Mouse (Mus musculus) limb, embryonic 15.5 days (tissue): ENCODE measurements around the gene Pbx4. TPM values are rescaled to one million over a fixed set of nuclear protein-coding genes. Genes with fewer than 3 reads are reported as not detected.
A peak's percentile ranks its signal among the peaks of the same experiment; 100 is the strongest.

Source experiments
- ATAC-seq: fragments of 200-750 bp; cut with Nextera tagmentation; 2 replicates; pipeline ENCODE4 v1.8.0; 2017; ENCODE audit warnings: low read depth, moderate TSS enrichment; ENCODE audit not compliant: insufficient number of reproducible peaks, low FRiP score, low TSS enrichment
- H3K27ac ChIP-seq: fragments of 300-500 bp; sonication (generic); 2 replicates; pipeline ENCODE4 v1.5.1; 2015; ENCODE audit warnings: moderate library complexity, mild to moderate bottlenecking, inconsistent platforms
- H3K27me3 ChIP-seq: fragments of 300-500 bp; sonication (generic); 2 replicates; pipeline ENCODE4 v1.6.1; 2015; ENCODE audit warnings: inconsistent platforms
- H3K36me3 ChIP-seq: fragments of 300-500 bp; sonication (generic); 2 replicates; pipeline ENCODE4 v1.6.1; 2015; ENCODE audit warnings: inconsistent platforms
- H3K4me1 ChIP-seq: fragments of 300-500 bp; sonication (generic); 2 replicates; pipeline ENCODE4 v1.6.1; 2015; ENCODE audit warnings: inconsistent platforms
- H3K4me2 ChIP-seq: fragments of 300-500 bp; sonication (generic); 2 replicates; pipeline ENCODE4 v1.6.1; 2015; ENCODE audit warnings: mild to moderate bottlenecking, inconsistent platforms
- H3K4me3 ChIP-seq: fragments of 300-500 bp; sonication (generic); 2 replicates; pipeline ENCODE4 v1.5.1; 2015; ENCODE audit warnings: mild to moderate bottlenecking, inconsistent platforms
- H3K9ac ChIP-seq: fragments of 300-500 bp; sonication (generic); 2 replicates; pipeline ENCODE4 v1.6.1; 2015; ENCODE audit warnings: inconsistent platforms
- H3K9me3 ChIP-seq: fragments of 300-500 bp; sonication (generic); 2 replicates; pipeline ENCODE4 v1.6.1; 2016; ENCODE audit warnings: inconsistent platforms
- WGBS: fragments of 180-500 bp; shearing (Covaris S2); methylation state at CpG from one replicate; pipeline ENCODE4 v1.1.7; 2015; 5-methylcytosine and 5-hydroxymethylcytosine counted together
- polyA plus RNA-seq: library from polyadenylated mRNA; unstranded; fragments of >200 nt; fragmentation: Nextera tagmentation; extraction: Ambion mirVana; gene quantifications from 2 replicates; pipeline ENCODE4 v1.2.1, GENCODE M21; 2015

Gene Pbx4
- polyA plus RNA-seq, 1 experiment from 2014 or later: 4.7 TPM

- 44% methylated on average over 17 of the region's 17 CpGs for WGBS
- H3K36me3 ChIP-seq: peaks cover 33% of the 10 kb centered on the region
- ATAC-seq: no peak
Observed at GRCm38 (mm10) chr8:69893863-69894262, 61.6 kb downstream of the Pbx4 start.

GRCm38 (mm10) chr8:69894836-69895332, 62.6 kb downstream of the Pbx4 start:
- no peak overlapping the region for H3K4me3 ChIP-seq
- ATAC-seq: no peak
- no peak overlapping the region for H3K27ac ChIP-seq
- peaks cover 36% of the 10 kb centered on the region for H3K36me3 ChIP-seq
- no peak overlapping the region for H3K4me2 ChIP-seq
- 61% methylated on average over 6 of the region's 6 CpGs for WGBS
- H3K4me1 ChIP-seq: peaks cover 14% of the 10 kb centered on the region
- H3K9ac ChIP-seq: no peak overlapping the region
- H3K9me3 ChIP-seq: no peaks in the 10 kb centered on the region
- peaks cover 19% of the 10 kb centered on the region for H3K27me3 ChIP-seq

More at GRCm38 (mm10) chr8:69893863-69894262, 61.6 kb downstream of the Pbx4 start:
- Histone ChIP-seq H3K27ac (no peak overlapping the region), H3K9ac (no peak overlapping the region), H3K9me3 (no peaks in the 10 kb centered on the region), H3K27me3 (peaks cover 29% of the 10 kb centered on the region), H3K4me3 (no peak overlapping the region), H3K4me1 (peaks cover 14% of the 10 kb centered on the region), H3K4me2 (no peak overlapping the region)

GRCm38 (mm10) chr8:69895772-69896451, 63.6 kb downstream of the Pbx4 start:
- ATAC-seq: no peak
- H3K9me3 ChIP-seq: no peaks in the 10 kb centered on the region
- no peak overlapping the region for H3K4me3 ChIP-seq
- H3K9ac ChIP-seq: no peak overlapping the region
- peaks cover 21% of the 10 kb centered on the region for H3K4me1 ChIP-seq
- H3K27me3 ChIP-seq: peaks cover 9% of the 10 kb centered on the region
- 73% methylated on average over 4 of the region's 4 CpGs for WGBS
- H3K4me2 ChIP-seq: no peak overlapping the region
- H3K36me3 ChIP-seq: peaks cover 36% of the 10 kb centered on the region
- H3K27ac ChIP-seq: no peak overlapping the region

DNA sequence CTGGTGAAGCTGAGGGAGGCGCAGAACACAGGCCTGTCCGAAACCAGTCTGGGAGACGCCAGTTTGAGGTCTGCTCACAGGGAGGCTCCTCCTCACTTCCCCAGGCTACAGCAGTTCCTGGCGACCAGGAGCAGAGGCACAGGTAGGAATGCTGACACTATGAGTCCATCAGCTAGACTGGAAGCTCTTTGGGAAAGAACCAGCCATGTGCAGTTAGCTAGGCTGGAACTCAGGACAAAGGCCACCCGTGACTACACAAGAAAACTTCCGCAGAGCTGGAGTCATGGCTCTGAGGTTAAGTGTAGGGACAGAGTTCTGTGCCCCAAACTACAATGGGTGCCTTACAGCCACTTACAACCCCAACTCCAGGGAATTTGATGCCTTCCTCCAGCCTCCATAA, 65.6 kb downstream of the Pbx4 start:
- Histone ChIP-seq H3K9me3 (no peaks in the 10 kb centered on the region), H3K27ac (no peak overlapping the region), H3K9ac (no peak overlapping the region), H3K27me3 (no peaks in the 10 kb centered on the region), H3K4me3 (no peak overlapping the region), H3K4me1 (peaks cover 31% of the 10 kb centered on the region), H3K36me3 (peaks cover 29% of the 10 kb centered on the region), H3K4me2 (no peak overlapping the region)
- no peak for ATAC-seq
- WGBS: 73% methylated on average over 6 of the region's 6 CpGs

DNA sequence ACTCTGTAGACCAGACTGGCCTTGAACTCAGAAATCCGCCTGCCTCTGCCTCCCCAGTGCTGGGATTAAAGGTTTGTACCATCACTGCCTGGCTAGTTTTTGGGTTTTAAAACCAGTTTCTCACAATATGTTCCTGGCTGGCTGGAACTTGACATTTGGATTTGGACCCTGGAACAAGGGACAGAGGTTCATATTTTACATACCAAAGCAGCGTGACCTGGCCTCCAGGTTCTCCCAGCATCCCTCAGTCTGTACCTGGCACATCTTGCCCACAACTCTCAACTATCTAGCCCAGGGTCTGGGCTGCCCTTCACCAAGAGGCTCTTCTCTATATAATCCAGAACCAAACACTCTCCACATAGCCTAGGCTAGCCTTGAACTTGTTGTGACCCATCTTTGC, 67.6 kb downstream of the Pbx4 start:
- H3K9me3 ChIP-seq: no peaks in the 10 kb centered on the region
- H3K4me3 ChIP-seq: no peak overlapping the region; the same call in 1 of the 2 replicates
- peaks cover 45% of the 10 kb centered on the region for H3K4me1 ChIP-seq
- H3K4me2 ChIP-seq: no peak overlapping the region
- H3K9ac ChIP-seq: no peak overlapping the region
- H3K27me3 ChIP-seq: no peaks in the 10 kb centered on the region
- peaks cover 12% of the 10 kb centered on the region; the same call in 1 of the 2 replicates for H3K36me3 ChIP-seq
- no peak for ATAC-seq
- 94% methylated on average over 2 of the region's 2 CpGs for WGBS
- H3K27ac ChIP-seq: no peak overlapping the region

- H3K9ac ChIP-seq: peak overlapping the region; percentile 66
Observed at GRCm38 (mm10) chr8:69900895-69901451, 68.7 kb downstream of the Pbx4 start.

DNA sequence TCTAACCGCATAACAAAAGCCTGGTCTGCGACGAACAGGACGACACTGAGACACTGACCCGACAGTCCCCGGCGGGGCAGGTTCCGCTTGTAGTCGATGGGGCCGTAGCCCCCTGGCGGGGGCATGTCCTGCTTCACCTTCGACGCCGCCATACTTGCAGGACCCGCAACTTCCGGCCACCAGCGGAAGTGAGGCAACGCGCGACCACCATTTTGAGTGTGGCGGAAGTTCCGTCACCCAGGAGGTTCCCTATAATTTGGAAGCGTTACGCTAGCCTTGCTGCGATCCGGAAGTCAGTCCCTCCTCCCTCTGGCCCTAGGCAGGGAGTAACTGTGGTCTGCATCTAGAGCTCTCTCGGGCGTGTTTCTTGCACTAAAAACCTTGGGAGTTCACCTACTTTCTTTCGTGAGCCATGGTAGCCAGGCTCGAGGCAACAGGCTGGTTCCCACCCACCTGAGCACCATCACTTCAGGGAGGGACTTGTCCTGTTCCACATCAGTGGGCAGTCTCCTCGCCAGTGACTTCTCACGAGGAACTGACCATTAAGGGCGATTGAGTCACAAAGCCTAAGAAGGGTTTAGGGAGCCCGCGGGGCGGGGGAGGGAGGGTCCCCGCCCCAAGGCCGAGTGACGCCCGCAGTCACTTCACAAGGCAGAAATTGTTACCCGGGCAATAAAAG, 69.3 kb downstream of the Pbx4 start:
- ATAC-seq: peak; percentile 71
- Histone ChIP-seq H3K9me3 (no peaks in the 10 kb centered on the region), H3K36me3 (peaks cover 11% of the 10 kb centered on the region; the same call in 1 of the 2 replicates), H3K4me1 (peaks cover 45% of the 10 kb centered on the region), H3K4me2 (peak overlapping the region; percentile 96), H3K9ac (peak overlapping the region; percentile 66), H3K27me3 (no peaks in the 10 kb centered on the region), H3K4me3 (peak overlapping the region; percentile 64), H3K27ac (peak overlapping the region; percentile 94)
- 2% methylated on average over 41 of the region's 41 CpGs for WGBS

More at GRCm38 (mm10) chr8:69900895-69901451, 68.7 kb downstream of the Pbx4 start:
- peaks cover 45% of the 10 kb centered on the region for H3K4me1 ChIP-seq
- ATAC-seq: peak; percentile 1; the same call in 1 of the 2 replicates
- peak overlapping the region; percentile 88 for H3K27ac ChIP-seq
- H3K9me3 ChIP-seq: no peaks in the 10 kb centered on the region
- peak overlapping the region; percentile 49 for H3K4me2 ChIP-seq
- whole genome bisulfite sequencing: 19% methylated on average over 12 of the region's 12 CpGs
- peak overlapping the region; percentile 64 for H3K4me3 ChIP-seq
- H3K36me3 ChIP-seq: peaks cover 10% of the 10 kb centered on the region; the same call in 1 of the 2 replicates
- no peaks in the 10 kb centered on the region for H3K27me3 ChIP-seq

DNA sequence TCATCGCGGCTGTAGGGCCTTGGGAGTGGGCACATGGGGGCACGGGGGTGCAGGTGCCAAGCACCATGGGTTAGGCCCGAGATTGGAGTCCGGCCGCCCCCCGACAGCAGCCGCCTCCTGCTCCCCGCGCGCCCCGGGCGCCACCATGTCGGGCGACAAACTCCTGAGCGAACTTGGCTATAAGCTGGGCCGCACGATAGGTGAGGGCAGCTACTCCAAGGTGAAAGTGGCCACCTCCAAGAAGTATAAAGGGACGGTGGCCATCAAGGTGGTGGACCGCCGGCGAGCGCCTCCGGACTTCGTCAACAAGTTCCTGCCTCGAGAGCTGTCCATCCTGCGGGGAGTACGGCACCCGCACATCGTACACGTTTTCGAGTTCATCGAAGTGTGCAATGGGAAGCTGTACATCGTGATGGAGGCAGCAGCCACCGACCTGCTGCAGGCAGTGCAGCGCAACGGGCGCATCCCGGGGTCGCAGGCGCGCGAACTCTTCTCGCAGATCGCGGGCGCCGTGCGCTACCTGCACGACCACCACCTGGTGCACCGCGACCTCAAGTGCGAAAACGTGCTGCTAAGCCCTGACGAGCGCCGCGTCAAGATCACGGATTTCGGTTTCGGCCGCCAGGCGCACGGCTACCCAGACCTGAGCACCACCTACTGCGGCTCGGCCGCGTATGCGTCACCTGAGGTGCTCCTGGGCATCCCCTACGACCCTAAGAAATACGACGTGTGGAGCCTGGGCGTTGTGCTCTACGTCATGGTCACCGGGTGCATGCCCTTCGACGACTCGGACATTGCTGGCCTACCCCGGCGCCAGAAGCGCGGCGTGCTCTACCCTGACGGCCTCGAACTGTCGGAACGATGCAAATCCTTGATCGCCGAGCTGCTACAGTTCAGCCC, 70.1 kb downstream of the Pbx4 start, which contains the start of the genes Tssk6, Ndufa13 and Yjefn3:
Gene Tssk6 (plus strand): TSS at position 22 of the 900 bp plus-strand sequence.
Gene Ndufa13 (minus strand): TSS at position 396 of the 900 bp plus-strand sequence.
Gene Yjefn3 (minus strand): TSS at position 550 of the 900 bp plus-strand sequence.
- H3K36me3 ChIP-seq: peaks cover 13% of the 10 kb centered on the region; the same call in 1 of the 2 replicates
- H3K9ac ChIP-seq: peak within 1 kb of the TSS; percentile 66
- no peak; the same call in 1 of the 2 replicates for ATAC-seq
- peaks cover 45% of the 10 kb centered on the region for H3K4me1 ChIP-seq
- H3K4me2 ChIP-seq: peak within 1 kb of the TSS; percentile 96
- peak within 1 kb of the TSS; percentile 64 for H3K4me3 ChIP-seq
- peak within 1 kb of the TSS; percentile 94 for H3K27ac ChIP-seq
- no peaks in the 10 kb centered on the region for H3K27me3 ChIP-seq
- WGBS: 5% methylated on average over 89 of the region's 89 CpGs
- no peaks in the 10 kb centered on the region for H3K9me3 ChIP-seq

GRCm38 (mm10) chr8:69903063-69903542, 70.8 kb downstream of the Pbx4 start:
- Histone ChIP-seq H3K9me3 (no peaks in the 10 kb centered on the region), H3K4me1 (peaks cover 43% of the 10 kb centered on the region), H3K4me2 (peak overlapping the region; percentile 96), H3K9ac (peak overlapping the region; percentile 59), H3K4me3 (peak overlapping the region; percentile 64), H3K36me3 (peaks cover 16% of the 10 kb centered on the region), H3K27me3 (no peaks in the 10 kb centered on the region), H3K27ac (peak overlapping the region; percentile 94)
- under 1% methylated on average over 45 of the region's 45 CpGs for WGBS
- peak; percentile 85 for ATAC-seq

GRCm38 (mm10) chr8:69904096-69904495, 71.8 kb downstream of the Pbx4 start:
- Histone ChIP-seq H3K4me2 (peak overlapping the region; percentile 96; the same call in 1 of the 2 replicates), H3K9ac (no peak overlapping the region), H3K4me3 (no peak overlapping the region), H3K27me3 (no peaks in the 10 kb centered on the region), H3K9me3 (no peaks in the 10 kb centered on the region), H3K27ac (peak overlapping the region; percentile 94; the same call in 1 of the 2 replicates), H3K36me3 (peaks cover 24% of the 10 kb centered on the region), H3K4me1 (peaks cover 42% of the 10 kb centered on the region)
- WGBS: 76% methylated on average over 8 of the region's 8 CpGs
- ATAC-seq: no peak

DNA sequence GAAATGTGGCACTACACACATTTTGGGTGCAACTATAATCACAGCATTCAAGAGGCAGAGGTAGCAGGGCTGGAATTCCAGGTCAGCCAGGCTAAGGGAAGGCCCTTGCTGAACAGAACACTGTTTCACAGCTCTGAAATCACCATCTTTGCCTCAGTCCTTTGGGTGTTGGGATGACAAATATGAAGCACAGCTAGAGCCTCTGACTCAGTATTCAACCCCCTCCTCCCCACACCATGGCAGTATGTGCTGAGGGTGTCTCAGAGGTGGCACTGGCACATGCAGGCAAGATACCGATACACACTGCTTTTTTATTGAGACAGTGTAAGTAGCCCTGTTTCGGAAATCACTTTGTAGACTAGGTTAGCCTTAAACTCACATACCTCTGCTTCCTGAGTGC, 74.0 kb downstream of the Pbx4 start:
- Histone ChIP-seq H3K9me3 (no peaks in the 10 kb centered on the region), H3K27ac (no peak overlapping the region), H3K4me3 (no peak overlapping the region), H3K9ac (no peak overlapping the region), H3K36me3 (peaks cover 45% of the 10 kb centered on the region), H3K4me2 (no peak overlapping the region), H3K4me1 (peaks cover 26% of the 10 kb centered on the region), H3K27me3 (no peaks in the 10 kb centered on the region)
- ATAC-seq: no peak
- 68% methylated on average over 2 of the region's 2 CpGs for WGBS
